Mouse (Mus musculus) kidney, postnatal 14 days (tissue): Measurements from ENCODE around the gene Rims4.

Experiments used
- DNase-seq: peaks from one replicate; pipeline ENCODE4 v3.0.0; 2022; ENCODE audit warnings: mixed read lengths

Rims4 gene

GRCm38 (mm10) chr2:163858254-163858947, 60.1 kb downstream of the Rims4 start:
- DNase-seq = peak; percentile 26

- no peak for DNase-seq
Observed at GRCm38 (mm10) chr2:163857233-163857632, 61.2 kb downstream of the Rims4 start.

- no peak for DNase-seq
Observed at GRCm38 (mm10) chr2:163853461-163853901, 65.0 kb downstream of the Rims4 start, which contains the start of gene Kcnk15. Gene Kcnk15 (plus strand): TSS chr2:163853651.

GRCm38 (mm10) chr2:163842043-163842442, 76.4 kb downstream of the Rims4 start:
- peak; percentile 10 for DNase-seq

- peak; percentile 63 for DNase-seq
Observed at GRCm38 (mm10) chr2:163839519-163839918, 79.0 kb downstream of the Rims4 start.

GRCm38 (mm10) chr2:163838043-163838442, 80.4 kb downstream of the Rims4 start:
- peak; percentile 82 for DNase-seq

GRCm38 (mm10) chr2:163831163-163831562, 87.3 kb downstream of the Rims4 start:
- no peak for DNase-seq

GRCm38 (mm10) chr2:163826494-163826893, 92.0 kb downstream of the Rims4 start:
- DNase-seq = no peak

GRCm38 (mm10) chr2:163825861-163826260, 92.6 kb downstream of the Rims4 start:
- DNase-seq = no peak

GRCm38 (mm10) chr2:163823771-163824170, 94.7 kb downstream of the Rims4 start:
- DNase-seq = peak; percentile 48

GRCm38 (mm10) chr2:163823248-163823647, 95.2 kb downstream of the Rims4 start:
- DNase-seq = peak; percentile 56

- DNase-seq = peak; percentile 37
Observed at GRCm38 (mm10) chr2:163820607-163821006, 97.9 kb downstream of the Rims4 start, which contains the start of gene Ccn5. Gene Ccn5 (plus strand): TSS chr2:163820861.

GRCm38 (mm10) chr2:163814739-163815465, 103.6 kb downstream of the Rims4 start:
- no peak for DNase-seq

GRCm38 (mm10) chr2:163813077-163813476, 105.4 kb downstream of the Rims4 start:
- no peak for DNase-seq
